Mouse (Mus musculus) spleen, adult 2 months (tissue): Measurements from ENCODE around the gene Wipf1.

ENCODE experiments used
- CTCF ChIP-seq: fragments of 200-500 bp; IDR thresholded peaks from 2 replicates; pipeline ENCODE4 v1.5.1; 2011; ENCODE audit warnings: mild to moderate bottlenecking, inconsistent platforms; ENCODE audit not compliant: insufficient read depth, insufficient read length, insufficient replicate concordance; ENCODE audit errors: extremely low read depth
- POLR2A ChIP-seq: fragments of 200-500 bp; IDR thresholded peaks from 2 replicates; pipeline ENCODE4 v1.6.1; 2011; ENCODE audit warnings: low read depth, low read length, inconsistent platforms

DNA sequence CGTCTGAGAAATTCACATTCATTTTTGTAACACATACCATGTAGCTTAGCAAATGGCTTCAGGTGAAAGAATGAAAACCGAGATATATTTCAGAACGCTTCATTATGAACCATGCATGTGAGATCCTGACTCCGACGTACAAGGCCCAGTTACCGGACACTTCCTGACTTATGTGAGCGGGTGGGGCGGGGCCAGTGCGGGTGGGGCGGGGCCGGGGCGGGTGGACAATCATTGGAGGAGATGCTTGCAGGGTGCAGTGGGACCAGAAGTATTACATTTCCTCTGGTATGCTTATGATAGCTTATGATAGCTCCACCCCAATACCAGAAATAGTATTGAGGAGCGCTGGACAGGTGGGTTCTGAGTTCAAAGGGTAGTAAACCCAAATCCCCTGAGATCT is 74.9 kb downstream of the Wipf1 start:
- TF ChIP-seq POLR2A (no peak), CTCF (no peak)
